Mouse (Mus musculus) embryonic facial prominence, embryonic 14.5 days (tissue): ENCODE results near the gene Ddah2. TPM values are rescaled to one million over a fixed set of nuclear protein-coding genes. Genes with fewer than 3 reads are reported as not detected.

Experiments used
- ATAC-seq: fragments of 200-750 bp; cut with Nextera tagmentation; 2 replicates; pipeline ENCODE4 v1.8.0; 2017; ENCODE audit warnings: low read depth, moderate number of reproducible peaks, moderate TSS enrichment
- DNase-seq: peaks from one replicate; pipeline ENCODE4 v3.0.0-alpha.2; 2015; ENCODE audit warnings: low spot score
- H3K27ac ChIP-seq: fragments of 300-500 bp; sonication (generic); replicated peaks from 2 replicates; pipeline ENCODE4 v1.5.1; 2014; ENCODE audit warnings: low read depth, mild to moderate bottlenecking, low read length, moderate library complexity
- H3K27me3 ChIP-seq: fragments of 300-500 bp; sonication (generic); replicated peaks from 2 replicates; pipeline ENCODE4 v1.6.1; 2014; ENCODE audit warnings: low read length; ENCODE audit not compliant: control insufficient read depth, insufficient read depth
- H3K36me3 ChIP-seq: fragments of 300-500 bp; sonication (generic); 2 replicates; pipeline ENCODE4 v1.6.1; 2014; ENCODE audit warnings: low read length, mixed read lengths; ENCODE audit not compliant: control insufficient read depth, insufficient read depth
- H3K4me1 ChIP-seq: fragments of 300-500 bp; sonication (generic); 2 replicates; pipeline ENCODE4 v1.6.1; 2014; ENCODE audit warnings: antibody characterized with exemption, low read length; ENCODE audit not compliant: control insufficient read depth, insufficient read depth
- H3K4me2 ChIP-seq: fragments of 300-500 bp; sonication (generic); 2 replicates; pipeline ENCODE4 v1.6.1; 2014; ENCODE audit warnings: low read depth, mild to moderate bottlenecking, low read length, moderate library complexity, mixed read lengths
- H3K4me3 ChIP-seq: fragments of 300-500 bp; sonication (generic); 2 replicates; pipeline ENCODE4 v1.5.1; 2014; ENCODE audit warnings: low read depth, mild to moderate bottlenecking, low read length
- H3K9ac ChIP-seq: fragments of 300-500 bp; sonication (generic); 2 replicates; pipeline ENCODE4 v1.6.1; 2014; ENCODE audit warnings: low read depth, mild to moderate bottlenecking, low read length, moderate library complexity, mixed read lengths
- H3K9me3 ChIP-seq: fragments of 300-500 bp; sonication (generic); 2 replicates; pipeline ENCODE4 v1.6.1; 2016; ENCODE audit warnings: low read length; ENCODE audit not compliant: control insufficient read depth
- WGBS: fragments of 180-500 bp; shearing (Covaris S2); extraction: QIAGEN DNeasy Blood & Tissue Kit; methylation state at CpG from one replicate; pipeline ENCODE4 v1.1.7; 2014; 5-methylcytosine and 5-hydroxymethylcytosine counted together
- polyA plus RNA-seq: library from polyadenylated mRNA; unstranded; fragments of >200 nt; fragmentation: Nextera tagmentation; extraction: Ambion mirVana; gene quantifications from 2 replicates; pipeline ENCODE4 v1.2.1, GENCODE M21; 2014

Gene Ddah2
- polyA plus RNA-seq, 1 experiment from 2014 or later = 291 TPM

- Histone ChIP-seq H3K36me3 (no peaks in the 10 kb centered on the region), H3K4me2 (peak within 1 kb of the TSS; percentile 43), H3K9me3 (no peaks in the 10 kb centered on the region), H3K9ac (peak within 1 kb of the TSS; percentile 31), H3K4me3 (peak within 1 kb of the TSS; percentile 8; the same call in 1 of the 2 replicates), H3K4me1 (peaks cover 3% of the 10 kb centered on the region; the same call in 1 of the 2 replicates), H3K27ac (no peak within 1 kb of the TSS; the same call in 1 of the 2 replicates), H3K27me3 (no peaks in the 10 kb centered on the region)
- ATAC-seq (peak; percentile 47), DNase-seq (peak; percentile 39)
- WGBS = 9% methylated on average over 10 of the region's 10 CpGs
Observed at GRCm38 (mm10) chr17:35076507-35077176, 17.8 kb downstream of the Ddah2 start, which contains the start of gene Ly6g6e. Ly6g6e (plus strand) TSS chr17:35076902.

GRCm38 (mm10) chr17:35077285-35077684, 18.4 kb downstream of the Ddah2 start:
- Histone ChIP-seq H3K36me3 (no peaks in the 10 kb centered on the region), H3K27ac (no peak overlapping the region), H3K27me3 (no peaks in the 10 kb centered on the region), H3K9me3 (no peaks in the 10 kb centered on the region), H3K4me3 (peak overlapping the region; percentile 8; the same call in 1 of the 2 replicates), H3K4me1 (peaks cover 3% of the 10 kb centered on the region; the same call in 1 of the 2 replicates), H3K4me2 (peak overlapping the region; percentile 43), H3K9ac (peak overlapping the region; percentile 31)
- ATAC-seq = no peak
- no peak for DNase-seq
- WGBS = 44% methylated on average over 2 of the region's 2 CpGs

- Histone ChIP-seq H3K27ac (no peak within 1 kb of the TSS), H3K36me3 (no peaks in the 10 kb centered on the region), H3K4me1 (peaks cover 3% of the 10 kb centered on the region; the same call in 1 of the 2 replicates), H3K9ac (peak within 1 kb of the TSS; percentile 31), H3K27me3 (no peaks in the 10 kb centered on the region), H3K4me3 (peak within 1 kb of the TSS; percentile 8; the same call in 1 of the 2 replicates), H3K9me3 (no peaks in the 10 kb centered on the region), H3K4me2 (peak within 1 kb of the TSS; percentile 43)
- ATAC-seq (peak; percentile 21), DNase-seq (no peak)
- 12% methylated on average over 10 of the region's 14 CpGs for WGBS
Observed at GRCm38 (mm10) chr17:35077786-35078233, 19.0 kb downstream of the Ddah2 start, which contains the start of gene Ly6g6d. Ly6g6d (minus strand) TSS chr17:35078065.

GRCm38 (mm10) chr17:35079778-35080177, 20.9 kb downstream of the Ddah2 start:
- Histone ChIP-seq H3K9me3 (no peaks in the 10 kb centered on the region), H3K36me3 (no peaks in the 10 kb centered on the region), H3K9ac (no peak overlapping the region; the same call in 1 of the 2 replicates), H3K27me3 (no peaks in the 10 kb centered on the region), H3K27ac (no peak overlapping the region), H3K4me3 (no peak overlapping the region), H3K4me2 (no peak overlapping the region), H3K4me1 (peaks cover 3% of the 10 kb centered on the region; the same call in 1 of the 2 replicates)
- DNase-seq = no peak
- no peak for ATAC-seq
- WGBS = 65% methylated on average over 9 of the region's 9 CpGs

- ATAC-seq (no peak), DNase-seq (no peak)
- H3K4me1 ChIP-seq = peaks cover 3% of the 10 kb centered on the region; the same call in 1 of the 2 replicates
- H3K27ac ChIP-seq = no peak overlapping the region
- H3K27me3 ChIP-seq = no peaks in the 10 kb centered on the region
- no peak overlapping the region; the same call in 1 of the 2 replicates for H3K9ac ChIP-seq
- no peaks in the 10 kb centered on the region for H3K9me3 ChIP-seq
- H3K4me3 ChIP-seq = no peak overlapping the region
- H3K36me3 ChIP-seq = no peaks in the 10 kb centered on the region
- H3K4me2 ChIP-seq = no peak overlapping the region
- WGBS = 48% methylated on average over 6 of the region's 6 CpGs
Observed at GRCm38 (mm10) chr17:35080248-35080647, 21.4 kb downstream of the Ddah2 start.

GRCm38 (mm10) chr17:35080710-35081109, 21.9 kb downstream of the Ddah2 start:
- H3K36me3 ChIP-seq = no peaks in the 10 kb centered on the region
- H3K4me2 ChIP-seq = no peak overlapping the region
- no peak overlapping the region for H3K9ac ChIP-seq
- H3K27ac ChIP-seq = no peak overlapping the region
- 70% methylated on average over 4 of the region's 4 CpGs for WGBS
- H3K4me1 ChIP-seq = peaks cover 3% of the 10 kb centered on the region; the same call in 1 of the 2 replicates
- H3K9me3 ChIP-seq = no peaks in the 10 kb centered on the region
- H3K4me3 ChIP-seq = no peak overlapping the region
- no peak for DNase-seq
- no peak for ATAC-seq
- no peaks in the 10 kb centered on the region for H3K27me3 ChIP-seq

- Histone ChIP-seq H3K27ac (no peak overlapping the region), H3K4me1 (no peaks in the 10 kb centered on the region), H3K9me3 (no peaks in the 10 kb centered on the region), H3K4me3 (no peak overlapping the region), H3K36me3 (no peaks in the 10 kb centered on the region), H3K9ac (0 out of 2 replicates have a peak overlapping the region, but pooled peaks have one; percentile 5), H3K27me3 (no peaks in the 10 kb centered on the region), H3K4me2 (no peak overlapping the region)
- ATAC-seq (no peak), DNase-seq (no peak)
- 84% methylated on average over 16 of the region's 16 CpGs for WGBS
Observed at GRCm38 (mm10) chr17:35082841-35083576, 24.2 kb downstream of the Ddah2 start.

- ATAC-seq = no peak
- no peak for DNase-seq
- WGBS = 77% methylated on average over 3 of the region's 3 CpGs
- H3K4me1 ChIP-seq = no peaks in the 10 kb centered on the region
- H3K27me3 ChIP-seq = no peaks in the 10 kb centered on the region
- H3K36me3 ChIP-seq = no peaks in the 10 kb centered on the region
- H3K4me2 ChIP-seq = no peak overlapping the region
- no peak overlapping the region for H3K4me3 ChIP-seq
- H3K9me3 ChIP-seq = no peaks in the 10 kb centered on the region
- no peak overlapping the region for H3K9ac ChIP-seq
- H3K27ac ChIP-seq = no peak overlapping the region
Observed at GRCm38 (mm10) chr17:35083929-35084497, 25.2 kb downstream of the Ddah2 start.
